Mouse (Mus musculus) spleen, adult 2 months (tissue): Measurements from ENCODE around the gene Get4. TPM values are rescaled to one million over a fixed set of nuclear protein-coding genes. Genes with fewer than 3 reads are reported as not detected.

Source experiments
- DNase-seq, 2 experiments: peaks; one replicate each; pipeline versions ENCODE4 v3.0.0 to v3.0.0-alpha.2; 2012 to 2021; ENCODE audit warnings: low spot score in 2 of 2, low read depth in 1 of 2
- H3K27ac ChIP-seq: fragments of 200-500 bp; 2 replicates; pipeline ENCODE4 v1.5.1; 2012; ENCODE audit warnings: low read length, inconsistent platforms; ENCODE audit not compliant: insufficient read depth
- H3K27me3 ChIP-seq: fragments of 200-500 bp; 2 replicates; pipeline ENCODE4 v1.6.1; 2012; ENCODE audit warnings: mild to moderate bottlenecking, moderate library complexity, low read length, inconsistent platforms; ENCODE audit not compliant: control insufficient read depth, insufficient read depth
- H3K36me3 ChIP-seq: fragments of 200-500 bp; 2 replicates; pipeline ENCODE4 v1.6.1; 2012; ENCODE audit warnings: mild to moderate bottlenecking, low read length, inconsistent platforms; ENCODE audit not compliant: control insufficient read depth, insufficient read depth
- H3K4me1 ChIP-seq: fragments of 200-500 bp; 2 replicates; pipeline ENCODE4 v1.6.1; 2011; ENCODE audit warnings: inconsistent platforms; ENCODE audit not compliant: control insufficient read depth, insufficient read depth, insufficient read length
- H3K4me3 ChIP-seq: fragments of 200-500 bp; 2 replicates; pipeline ENCODE4 v1.5.1; 2011; ENCODE audit warnings: mild to moderate bottlenecking, inconsistent platforms; ENCODE audit not compliant: insufficient read depth, insufficient read length; ENCODE audit errors: extremely low read depth
- CTCF ChIP-seq: fragments of 200-500 bp; IDR thresholded peaks from 2 replicates; pipeline ENCODE4 v1.5.1; 2011; ENCODE audit warnings: mild to moderate bottlenecking, inconsistent platforms; ENCODE audit not compliant: insufficient read depth, insufficient read length, insufficient replicate concordance; ENCODE audit errors: extremely low read depth
- POLR2A ChIP-seq: fragments of 200-500 bp; IDR thresholded peaks from 2 replicates; pipeline ENCODE4 v1.6.1; 2011; ENCODE audit warnings: low read depth, low read length, inconsistent platforms
- WGBS: fragments of 180-500 bp; shearing (Covaris S2); methylation state at CpG from one replicate; pipeline ENCODE4 v1.1.7; 2018; 5-methylcytosine and 5-hydroxymethylcytosine counted together
- polyA plus RNA-seq: library from polyadenylated mRNA; depleted of rRNA; stranded (reverse); fragments of >200 nt; gene quantifications from 2 replicates; pipeline ENCODE4 v1.2.3, GENCODE M21; 2012; rRNA removed

Get4 gene
- polyA plus RNA-seq, 1 experiment, result 91.4 TPM

GRCm38 (mm10) chr5:139311822-139312221 lies 59.7 kb downstream of the Get4 start:
- Histone ChIP-seq H3K4me3 (no peak overlapping the region), H3K27ac (no peak overlapping the region), H3K4me1 (peaks cover 2% of the 10 kb centered on the region; the same call in 1 of the 2 replicates), H3K36me3 (no peaks in the 10 kb centered on the region; the same call in 1 of the 2 replicates), H3K27me3 (no peaks in the 10 kb centered on the region)
- WGBS, result 90% methylated on average over 9 of the region's 9 CpGs
- TF ChIP-seq POLR2A (no peak), CTCF (no peak)
- DNase-seq, result no peak

DNA sequence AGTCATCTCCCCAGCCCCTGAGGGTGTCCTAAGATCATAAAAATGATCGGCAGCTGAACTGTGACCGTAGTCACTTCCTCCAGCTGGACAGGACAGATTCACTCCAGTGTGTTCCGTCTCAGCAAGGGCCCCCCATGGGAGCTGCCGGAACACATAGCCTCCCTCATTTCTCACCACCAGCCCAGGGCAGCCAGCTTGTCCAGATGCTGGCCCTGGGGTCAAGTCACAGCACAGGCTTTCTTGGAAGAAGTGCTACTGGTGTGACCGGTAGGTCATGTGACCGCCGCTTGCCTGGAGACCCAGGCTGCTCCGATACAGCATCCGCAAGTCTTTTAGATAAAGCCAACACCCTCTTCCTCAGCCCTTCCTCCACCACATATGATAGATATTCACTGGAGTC lies 61.4 kb downstream of the Get4 start:
- no peaks in the 10 kb centered on the region for H3K27me3 ChIP-seq
- H3K27ac ChIP-seq, result no peak overlapping the region
- peaks cover 2% of the 10 kb centered on the region; the same call in 1 of the 2 replicates for H3K4me1 ChIP-seq
- H3K4me3 ChIP-seq, result no peak overlapping the region
- 85% methylated on average over 9 of the region's 9 CpGs for WGBS
- TF ChIP-seq CTCF, result no peak
- no peak for DNase-seq
- no peaks in the 10 kb centered on the region for H3K36me3 ChIP-seq

DNA sequence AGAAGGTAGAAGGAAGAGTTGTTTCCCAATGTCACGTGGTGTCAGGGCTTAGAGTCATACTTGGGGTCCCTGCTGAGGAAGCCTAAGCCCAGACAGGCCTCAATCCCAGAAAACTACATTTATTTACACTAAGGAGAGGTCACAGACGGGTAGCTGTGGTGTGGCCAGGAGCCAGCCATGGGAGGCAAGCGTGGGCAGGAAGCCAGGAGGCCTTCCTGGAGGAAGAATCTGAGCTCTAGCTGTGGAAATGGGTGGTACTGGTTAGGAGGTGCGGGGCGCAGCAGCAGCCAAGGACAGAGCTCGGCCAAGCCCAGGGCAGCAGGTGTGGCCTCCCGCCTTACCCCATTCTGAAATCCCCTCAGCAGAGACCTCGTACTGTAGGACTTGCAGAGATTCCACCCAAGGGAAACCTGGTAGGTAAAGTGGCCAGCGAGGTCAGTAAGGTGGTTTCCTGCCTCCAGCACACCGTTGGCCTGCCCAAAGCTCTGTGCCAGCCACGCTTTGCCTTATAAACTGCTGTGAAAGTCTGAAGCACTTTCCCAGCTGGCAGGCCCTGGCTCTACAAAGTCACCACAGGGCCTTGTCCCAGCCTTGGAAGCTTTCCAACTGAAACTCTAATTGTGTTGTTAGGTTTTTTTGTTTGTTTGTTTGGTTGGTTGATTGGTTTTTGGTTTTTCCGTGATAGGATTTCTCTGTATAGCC lies 63.0 kb downstream of the Get4 start:
- no peaks in the 10 kb centered on the region for H3K4me1 ChIP-seq
- WGBS, result 70% methylated on average over 12 of the region's 12 CpGs
- H3K27me3 ChIP-seq, result no peaks in the 10 kb centered on the region
- no peaks in the 10 kb centered on the region for H3K36me3 ChIP-seq
- no peak overlapping the region for H3K4me3 ChIP-seq
- TF ChIP-seq CTCF, result no peak
- no peak for TF ChIP-seq POLR2A
- no peak for DNase-seq
- H3K27ac ChIP-seq, result no peak overlapping the region

- H3K27ac ChIP-seq, result no peak overlapping the region
- DNase-seq, result no peak
- H3K36me3 ChIP-seq, result no peaks in the 10 kb centered on the region
Observed at GRCm38 (mm10) chr5:139316982-139317675, 65.0 kb downstream of the Get4 start.

GRCm38 (mm10) chr5:139317751-139318504 lies 65.8 kb downstream of the Get4 start:
- H3K4me1 ChIP-seq, result no peaks in the 10 kb centered on the region
- no peak overlapping the region for H3K27ac ChIP-seq
- no peak overlapping the region for H3K4me3 ChIP-seq
- no peak for TF ChIP-seq CTCF
- TF ChIP-seq POLR2A, result no peak
- no peaks in the 10 kb centered on the region for H3K27me3 ChIP-seq
- DNase-seq, result no peak
- 88% methylated on average over 21 of the region's 21 CpGs for WGBS
- H3K36me3 ChIP-seq, result no peaks in the 10 kb centered on the region

More at GRCm38 (mm10) chr5:139316982-139317675, 65.0 kb downstream of the Get4 start:
- Histone ChIP-seq H3K4me3 (no peak overlapping the region), H3K4me1 (no peaks in the 10 kb centered on the region), H3K27me3 (no peaks in the 10 kb centered on the region)
- TF ChIP-seq POLR2A, result no peak
- TF ChIP-seq CTCF, result no peak
- 91% methylated on average over 6 of the region's 6 CpGs for WGBS

Other genes with a start within 250 kb of the Get4 start
- 6.4 and 9.4 TPM in 2 replicates for gene Prkar1b, start 102.3 kb upstream of the Get4 start, polyA plus RNA-seq
- 15.9 and 27.4 TPM in 2 replicates for gene Dnaaf5, start 102.1 kb upstream of the Get4 start, polyA plus RNA-seq
- 23.8 and 24.7 TPM in 2 replicates for gene Sun1, start 51.7 kb upstream of the Get4 start, polyA plus RNA-seq
- gene Adap1, start 73.3 kb downstream of the Get4 start, polyA plus RNA-seq, result 23.2 and 29.5 TPM in 2 replicates
- 27.2 and 36.2 TPM in 2 replicates for gene Cox19, start 99.1 kb downstream of the Get4 start, polyA plus RNA-seq
- not detected in 2 replicates for gene Cyp2w1, start 100.3 kb downstream of the Get4 start, polyA plus RNA-seq
- gene Gpr146, start 125.4 kb downstream of the Get4 start, polyA plus RNA-seq, result 32.2 and 36.3 TPM in 2 replicates
- 8.1 and 11.9 TPM in 2 replicates for gene C130050O18Rik, start 153.0 kb downstream of the Get4 start, polyA plus RNA-seq
- 0.39 TPM in 2 replicates for gene Gper1, start 170.8 kb downstream of the Get4 start, polyA plus RNA-seq
- 5.2 and 8.5 TPM in 2 replicates for gene 3110082I17Rik, start 208.2 kb downstream of the Get4 start, polyA plus RNA-seq
- 6.6 and 7.5 TPM in 2 replicates for gene Zfand2a, start 232.2 kb downstream of the Get4 start, polyA plus RNA-seq